Mouse (Mus musculus): Measurements from ENCODE around the gene Irf9.

GRCm38 (mm10) chr14:55649884-55650283, 46.5 kb downstream of the Irf9 start, which contains the start of gene Tssk4:
- TF ChIP-seq CTCF (IDR thresholded peaks at IDR 0.05; ENCODE audit: borderline replicate concordance, insufficient read depth, low read depth, low read length), result no peak
- TF ChIP-seq POLR2A (IDR thresholded peaks at IDR 0.05; ENCODE audit: borderline replicate concordance, insufficient read depth, low read length), result no peak
